Mouse (Mus musculus) stomach, embryonic 16.5 days (tissue): ENCODE results near the gene Lrrc4b. TPM values are rescaled to one million over a fixed set of nuclear protein-coding genes. Genes with fewer than 3 reads are reported as not detected.

Experiments used
- ATAC-seq: fragments of 200-750 bp; cut with Nextera tagmentation; 2 replicates; pipeline ENCODE4 v1.8.0; 2017; ENCODE audit warnings: moderate number of reproducible peaks, moderate TSS enrichment; ENCODE audit not compliant: insufficient read depth, low FRiP score
- H3K27ac ChIP-seq: fragments of 300-500 bp; sonication (generic); 2 replicates; pipeline ENCODE4 v1.5.1; 2014; ENCODE audit warnings: low read length
- H3K27me3 ChIP-seq: fragments of 300-500 bp; sonication (generic); 2 replicates; pipeline ENCODE4 v1.6.1; 2014; ENCODE audit warnings: low read length, control low read depth, mixed read lengths; ENCODE audit not compliant: control insufficient read depth, insufficient read depth
- H3K36me3 ChIP-seq: fragments of 300-500 bp; sonication (generic); 2 replicates; pipeline ENCODE4 v1.6.1; 2014; ENCODE audit warnings: low read length; ENCODE audit not compliant: control insufficient read depth, insufficient read depth
- H3K4me1 ChIP-seq: fragments of 300-500 bp; sonication (generic); 2 replicates; pipeline ENCODE4 v1.6.1; 2014; ENCODE audit warnings: low read length, control low read depth, mixed read lengths; ENCODE audit not compliant: control insufficient read depth, insufficient read depth
- H3K4me2 ChIP-seq: fragments of 300-500 bp; sonication (generic); 2 replicates; pipeline ENCODE4 v1.6.1; 2014; ENCODE audit warnings: low read depth, low read length, mixed read lengths
- H3K4me3 ChIP-seq: fragments of 300-500 bp; sonication (generic); replicated peaks from 2 replicates; pipeline ENCODE4 v1.5.1; 2014; ENCODE audit warnings: mild to moderate bottlenecking, low read length
- H3K9ac ChIP-seq: fragments of 300-500 bp; sonication (generic); 2 replicates; pipeline ENCODE4 v1.6.1; 2014; ENCODE audit warnings: low read length
- H3K9me3 ChIP-seq: fragments of 300-500 bp; sonication (generic); replicated peaks from 2 replicates; pipeline ENCODE4 v1.6.1; 2016; ENCODE audit warnings: low read length, control low read depth; ENCODE audit not compliant: control insufficient read depth
- WGBS: fragments of 180-500 bp; shearing (Covaris S2); extraction: QIAGEN DNeasy Blood & Tissue Kit; methylation state at CpG from one replicate; pipeline ENCODE4 v1.1.7; 2014; 5-methylcytosine and 5-hydroxymethylcytosine counted together
- polyA plus RNA-seq: library from polyadenylated mRNA; unstranded; fragments of >200 nt; fragmentation: Nextera tagmentation; extraction: Ambion mirVana; gene quantifications from 2 replicates; pipeline ENCODE4 v1.2.1, GENCODE M21; 2015

Gene Lrrc4b
- polyA plus RNA-seq, 1 experiment from 2014 or later = 0.52 TPM

- no peak for ATAC-seq
- H3K4me3 ChIP-seq = no peak overlapping the region
- H3K36me3 ChIP-seq = no peaks in the 10 kb centered on the region
- WGBS = 60% methylated on average over 6 of the region's 6 CpGs
- no peak overlapping the region for H3K4me2 ChIP-seq
- no peaks in the 10 kb centered on the region; the same call in 1 of the 2 replicates for H3K4me1 ChIP-seq
- no peak overlapping the region for H3K27ac ChIP-seq
- no peak overlapping the region for H3K9ac ChIP-seq
- no peaks in the 10 kb centered on the region for H3K9me3 ChIP-seq
- H3K27me3 ChIP-seq = peaks cover 37% of the 10 kb centered on the region
Measured at GRCm38 (mm10) chr7:44432550-44432949, 3.7 kb downstream of the Lrrc4b start.

- no peak overlapping the region for H3K9ac ChIP-seq
- H3K9me3 ChIP-seq = no peaks in the 10 kb centered on the region
- H3K4me1 ChIP-seq = no peaks in the 10 kb centered on the region
- peak; percentile 38; the same call in 1 of the 2 replicates for ATAC-seq
- 3% methylated on average over 7 of the region's 7 CpGs for WGBS
- no peak overlapping the region for H3K4me3 ChIP-seq
- no peak overlapping the region for H3K27ac ChIP-seq
- H3K27me3 ChIP-seq = peaks cover 33% of the 10 kb centered on the region
- no peaks in the 10 kb centered on the region for H3K36me3 ChIP-seq
- no peak overlapping the region for H3K4me2 ChIP-seq
Measured at GRCm38 (mm10) chr7:44433371-44433770, 4.6 kb downstream of the Lrrc4b start.

- no peak overlapping the region for H3K4me3 ChIP-seq
- no peak for ATAC-seq
- no peak overlapping the region for H3K9ac ChIP-seq
- H3K36me3 ChIP-seq = no peaks in the 10 kb centered on the region
- H3K4me1 ChIP-seq = no peaks in the 10 kb centered on the region
- 61% methylated on average over 9 of the region's 9 CpGs for WGBS
- no peak overlapping the region for H3K27ac ChIP-seq
- no peak overlapping the region for H3K4me2 ChIP-seq
- H3K9me3 ChIP-seq = no peaks in the 10 kb centered on the region
- peaks cover 29% of the 10 kb centered on the region for H3K27me3 ChIP-seq
Measured at GRCm38 (mm10) chr7:44434089-44434488, 5.3 kb downstream of the Lrrc4b start.

DNA sequence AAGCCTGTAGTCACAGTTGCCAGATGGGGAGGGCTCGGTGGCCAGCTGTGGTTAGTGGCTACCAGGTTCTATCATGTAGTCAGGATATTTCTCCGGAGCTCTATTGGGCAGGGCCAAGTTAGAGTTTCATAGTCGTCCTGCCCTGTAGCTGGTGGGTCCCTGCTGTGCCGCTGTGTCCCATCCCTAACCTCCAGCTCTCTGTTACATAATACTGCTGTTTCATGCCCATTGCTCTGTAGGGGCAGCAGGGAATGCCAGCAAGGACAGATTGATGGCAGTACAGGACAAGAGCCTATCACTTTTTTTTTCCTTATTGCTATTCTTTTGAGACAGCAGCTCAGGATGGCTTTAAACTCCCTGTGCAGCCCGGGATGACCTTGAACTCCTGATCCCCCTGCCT is 7.0 kb downstream of the Lrrc4b start:
- no peak overlapping the region for H3K27ac ChIP-seq
- ATAC-seq = no peak
- H3K4me2 ChIP-seq = no peak overlapping the region
- no peak overlapping the region for H3K9ac ChIP-seq
- WGBS = 66% methylated on average over 5 of the region's 5 CpGs
- H3K36me3 ChIP-seq = no peaks in the 10 kb centered on the region
- no peaks in the 10 kb centered on the region for H3K9me3 ChIP-seq
- H3K4me1 ChIP-seq = no peaks in the 10 kb centered on the region
- H3K4me3 ChIP-seq = no peak overlapping the region
- peaks cover 27% of the 10 kb centered on the region for H3K27me3 ChIP-seq

DNA sequence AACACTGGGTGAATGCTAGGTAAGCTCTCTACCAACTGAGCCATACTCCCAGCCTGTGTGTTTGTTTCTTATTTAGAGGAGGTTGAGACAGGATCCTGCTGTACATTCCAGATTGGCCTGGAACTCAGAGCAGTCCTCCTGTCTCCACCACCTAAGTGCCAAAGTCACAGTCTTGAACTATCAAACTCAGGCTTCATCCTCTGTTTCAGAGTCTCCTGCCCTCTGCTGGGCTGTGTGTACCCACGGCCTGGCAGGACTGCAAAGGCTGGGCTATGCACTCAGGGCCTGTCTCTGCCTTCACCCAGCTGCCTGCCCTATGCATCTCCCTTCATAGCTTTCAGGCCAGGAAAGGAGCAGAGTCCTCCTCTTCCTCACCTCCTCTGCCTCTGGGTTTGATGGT is 7.4 kb downstream of the Lrrc4b start:
- no peak for ATAC-seq
- no peaks in the 10 kb centered on the region for H3K4me1 ChIP-seq
- H3K27ac ChIP-seq = no peak overlapping the region
- H3K27me3 ChIP-seq = peaks cover 27% of the 10 kb centered on the region
- no peaks in the 10 kb centered on the region for H3K9me3 ChIP-seq
- no peak overlapping the region for H3K9ac ChIP-seq
- 11% methylated on average over 1 of the region's 1 CpGs for WGBS
- H3K4me3 ChIP-seq = no peak overlapping the region
- H3K4me2 ChIP-seq = no peak overlapping the region
- no peaks in the 10 kb centered on the region for H3K36me3 ChIP-seq

DNA sequence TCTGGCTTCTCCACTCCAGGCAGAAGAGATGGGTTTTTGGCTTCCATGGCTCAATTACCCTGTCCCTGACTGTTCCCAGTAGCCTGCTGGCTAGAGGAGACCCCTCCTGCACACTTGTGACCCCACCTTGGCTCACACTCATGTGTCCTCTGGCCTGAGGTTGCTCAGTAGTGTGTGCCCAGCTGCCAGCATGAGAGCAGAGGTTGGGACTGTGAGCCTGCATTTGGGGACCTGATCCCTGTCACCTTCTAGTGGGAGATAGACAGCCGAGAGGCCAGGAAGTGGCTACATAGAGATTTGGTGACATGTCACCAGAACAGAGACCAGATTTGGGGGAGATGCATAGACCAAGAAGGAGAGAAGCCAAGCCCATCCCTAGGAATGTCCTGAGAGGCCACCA is 8.4 kb downstream of the Lrrc4b start:
- no peak overlapping the region for H3K9ac ChIP-seq
- H3K27ac ChIP-seq = no peak overlapping the region
- no peak overlapping the region for H3K4me2 ChIP-seq
- H3K27me3 ChIP-seq = peaks cover 30% of the 10 kb centered on the region
- H3K4me3 ChIP-seq = no peak overlapping the region
- no peaks in the 10 kb centered on the region for H3K4me1 ChIP-seq
- WGBS = 50% methylated on average over 1 of the region's 1 CpGs
- H3K36me3 ChIP-seq = no peaks in the 10 kb centered on the region
- H3K9me3 ChIP-seq = no peaks in the 10 kb centered on the region
- no peak for ATAC-seq

GRCm38 (mm10) chr7:44437933-44438332 is 9.1 kb downstream of the Lrrc4b start:
- H3K4me2 ChIP-seq = no peak overlapping the region
- no peak overlapping the region for H3K4me3 ChIP-seq
- H3K4me1 ChIP-seq = no peaks in the 10 kb centered on the region
- H3K9ac ChIP-seq = no peak overlapping the region
- H3K36me3 ChIP-seq = no peaks in the 10 kb centered on the region
- H3K27ac ChIP-seq = no peak overlapping the region
- 62% methylated on average over 8 of the region's 8 CpGs for WGBS
- peaks cover 35% of the 10 kb centered on the region for H3K27me3 ChIP-seq
- no peak for ATAC-seq
- no peaks in the 10 kb centered on the region for H3K9me3 ChIP-seq

GRCm38 (mm10) chr7:44439696-44440095 is 10.9 kb downstream of the Lrrc4b start:
- peaks cover 53% of the 10 kb centered on the region for H3K27me3 ChIP-seq
- H3K9ac ChIP-seq = no peak overlapping the region
- H3K4me3 ChIP-seq = no peak overlapping the region
- H3K27ac ChIP-seq = no peak overlapping the region
- no peaks in the 10 kb centered on the region for H3K36me3 ChIP-seq
- 69% methylated on average over 2 of the region's 2 CpGs for WGBS
- no peak for ATAC-seq
- H3K4me1 ChIP-seq = no peaks in the 10 kb centered on the region
- no peaks in the 10 kb centered on the region for H3K9me3 ChIP-seq
- no peak overlapping the region for H3K4me2 ChIP-seq

DNA sequence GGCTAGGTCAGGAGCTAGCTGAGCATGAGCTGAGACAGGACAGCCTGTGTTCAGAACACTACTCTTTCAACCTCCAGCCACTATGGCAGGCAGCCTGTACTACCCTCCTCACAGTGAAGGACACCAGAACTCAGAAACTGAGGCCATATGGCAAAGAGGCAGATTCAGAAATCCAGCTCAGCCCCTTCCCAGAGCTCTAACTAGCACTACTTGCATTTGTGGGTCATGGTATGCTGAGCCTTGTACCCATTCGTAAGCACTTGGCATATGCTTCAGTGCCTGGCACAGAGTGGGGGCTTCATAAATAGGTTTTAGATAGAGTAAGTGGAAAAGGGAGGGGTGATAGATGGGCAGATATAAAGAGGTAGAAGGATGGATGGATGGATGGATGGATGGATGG is 11.7 kb downstream of the Lrrc4b start:
- ATAC-seq = no peak
- H3K4me1 ChIP-seq = no peaks in the 10 kb centered on the region
- no peaks in the 10 kb centered on the region for H3K36me3 ChIP-seq
- H3K9me3 ChIP-seq = no peaks in the 10 kb centered on the region
- 82% methylated on average over 1 of the region's 1 CpGs for WGBS
- H3K27ac ChIP-seq = no peak overlapping the region
- no peak overlapping the region for H3K4me2 ChIP-seq
- no peak overlapping the region for H3K4me3 ChIP-seq
- no peak overlapping the region for H3K9ac ChIP-seq
- peaks cover 61% of the 10 kb centered on the region for H3K27me3 ChIP-seq

DNA sequence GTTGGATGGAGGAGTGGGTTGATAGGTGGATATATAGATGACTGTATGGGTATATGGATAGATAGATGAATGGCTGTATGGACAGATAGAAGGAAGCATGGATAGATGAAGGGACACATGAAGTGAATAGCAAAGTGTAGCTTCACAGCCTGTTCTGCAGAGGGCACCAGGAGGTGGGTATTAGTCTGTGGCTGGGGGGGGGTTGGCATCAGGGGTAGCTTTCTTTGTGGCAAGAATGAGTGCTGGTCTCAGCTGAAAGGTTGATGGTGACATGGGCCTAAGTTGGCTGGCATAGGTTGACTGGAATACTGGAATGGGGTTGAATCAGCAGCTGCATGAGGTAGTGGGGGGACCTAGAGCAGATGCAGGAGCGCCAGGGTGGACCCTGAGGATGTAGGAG is 12.4 kb downstream of the Lrrc4b start:
- WGBS = 14% methylated on average over 1 of the region's 1 CpGs
- H3K4me2 ChIP-seq = no peak overlapping the region
- peaks cover 68% of the 10 kb centered on the region for H3K27me3 ChIP-seq
- H3K9ac ChIP-seq = no peak overlapping the region
- H3K4me1 ChIP-seq = no peaks in the 10 kb centered on the region
- no peak overlapping the region for H3K27ac ChIP-seq
- no peaks in the 10 kb centered on the region for H3K36me3 ChIP-seq
- no peaks in the 10 kb centered on the region for H3K9me3 ChIP-seq
- ATAC-seq = no peak
- H3K4me3 ChIP-seq = no peak overlapping the region
